Mouse (Mus musculus): ENCODE results near the gene Mmab. TPM values are rescaled to one million over a fixed set of nuclear protein-coding genes. Genes with fewer than 3 reads are reported as not detected.

Gene Mmab
- total RNA-seq, 2 experiments from 2014 or later: 10.4 to 11.0 TPM

Small RNA genes within 50 kb of the gene (microRNA-seq; reads per million reads assigned to microRNA genes)
- 0 to 0.25 reads per million in 2 experiments for gene Mir7027

Other genes starting within 250 kb of the Mmab start
- not detected for gene Foxn4, start 170.3 kb downstream of the Mmab start, total RNA-seq (2021)
- gene Myo1h, start 154.9 kb downstream of the Mmab start, total RNA-seq (2021): under 1 TPM; 0.43 to 0.78 TPM
- gene Kctd10, start 63.6 kb downstream of the Mmab start, total RNA-seq (2021): 10 to 100 TPM; 28.3 to 30.8 TPM
- 10 to 100 TPM; 52.3 to 55.6 TPM for gene Ube3b, start 63.5 kb downstream of the Mmab start, total RNA-seq (2021)
- 10 to 100 TPM; 13.8 to 15.1 TPM for gene Mvk, start 209 bp upstream of the Mmab start, total RNA-seq (2021)
- 1 to 10 TPM; 1.5 to 1.8 TPM for gene Fam222a, start 124.0 kb upstream of the Mmab start, total RNA-seq (2021)
- gene Trpv4, start 214.4 kb upstream of the Mmab start, total RNA-seq (2021): 1 to 10 TPM; 2.1 to 2.5 TPM
- 10 to 100 TPM; 15.1 to 17.6 TPM for gene Gltp, start 246.9 kb upstream of the Mmab start, total RNA-seq (2021)

Measured in gastrocnemius, postnatal 10 days (tissue).